Mouse (Mus musculus) erythroblast, embryonic 14.5 days (primary cell): ENCODE data around the gene Ubn1. TPM values are rescaled to one million over a fixed set of nuclear protein-coding genes. Genes with fewer than 3 reads are reported as not detected.

Experiments
- H3K27me3 ChIP-seq: 2 replicates; pipeline ENCODE4 v1.6.1; 2012; ENCODE audit warnings: inconsistent platforms; ENCODE audit not compliant: control insufficient read depth
- H3K36me3 ChIP-seq: 2 replicates; pipeline ENCODE4 v1.6.1; 2012; ENCODE audit warnings: mild to moderate bottlenecking, inconsistent platforms; ENCODE audit not compliant: control insufficient read depth
- H3K4me1 ChIP-seq: 2 replicates; pipeline ENCODE4 v1.6.1; 2012; ENCODE audit warnings: inconsistent platforms; ENCODE audit not compliant: control insufficient read depth
- H3K4me3 ChIP-seq: replicated peaks from 2 replicates; pipeline ENCODE3; 2012; ENCODE audit warnings: moderate library complexity, mild to moderate bottlenecking, inconsistent platforms
- H3K9me3 ChIP-seq: 2 replicates; pipeline ENCODE4 v1.6.1; 2012; ENCODE audit warnings: low read length, inconsistent platforms, mixed read lengths; ENCODE audit not compliant: control insufficient read depth
- GATA1 ChIP-seq: IDR thresholded peaks from 2 replicates; pipeline ENCODE4 v1.6.1; 2012; ENCODE audit warnings: low read length, inconsistent platforms, mixed read lengths
- TAL1 ChIP-seq: IDR thresholded peaks from 3 replicates; pipeline ENCODE4 v1.6.1; 2012; ENCODE audit warnings: low read length, inconsistent platforms, mixed read lengths
- polyA plus RNA-seq: library from polyadenylated mRNA; stranded (reverse); fragments of >175 nt; gene quantifications from 2 replicates; pipeline ENCODE4 v1.2.3, GENCODE M21; 2012

The Ubn1 gene
- polyA plus RNA-seq, 1 experiment, result 1.9 TPM

DNA sequence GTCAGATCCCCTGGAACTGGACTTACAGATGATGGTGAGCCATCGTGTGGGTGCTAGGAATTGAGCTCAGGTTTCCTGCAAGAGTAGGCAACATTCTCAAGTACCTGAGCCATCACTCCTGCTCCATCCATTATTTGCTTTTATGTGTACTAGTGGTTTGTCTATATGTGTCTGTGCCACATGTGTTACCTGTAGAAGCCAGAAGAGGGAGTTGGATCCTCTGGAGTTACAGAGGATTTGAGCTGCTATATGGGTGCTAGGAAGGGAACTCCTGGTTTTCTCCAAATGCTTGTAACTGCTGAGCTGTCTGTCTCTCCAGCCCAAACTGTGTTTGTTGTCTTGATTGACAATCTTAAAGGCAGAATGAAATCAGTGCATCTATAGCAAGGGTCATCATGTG, 8.3 kb downstream of the Ubn1 start:
- Histone ChIP-seq H3K4me1 (peaks cover 3% of the 10 kb centered on the region), H3K4me3 (no peak overlapping the region), H3K9me3 (no peaks in the 10 kb centered on the region), H3K27me3 (no peaks in the 10 kb centered on the region), H3K36me3 (peaks cover 90% of the 10 kb centered on the region)
- TF ChIP-seq TAL1 (no peak), GATA1 (no peak)

- H3K4me3 ChIP-seq, result no peak overlapping the region
- H3K9me3 ChIP-seq, result no peaks in the 10 kb centered on the region
- peaks cover 90% of the 10 kb centered on the region for H3K36me3 ChIP-seq
- no peaks in the 10 kb centered on the region for H3K4me1 ChIP-seq
- no peak for TF ChIP-seq GATA1
- no peak for TF ChIP-seq TAL1
- H3K27me3 ChIP-seq, result no peaks in the 10 kb centered on the region
Measured at GRCm38 (mm10) chr16:5063472-5063871, 13.6 kb downstream of the Ubn1 start.

GRCm38 (mm10) chr16:5070321-5070720, 20.5 kb downstream of the Ubn1 start:
- TF ChIP-seq TAL1 (no peak), GATA1 (no peak)
- no peaks in the 10 kb centered on the region for H3K27me3 ChIP-seq
- no peaks in the 10 kb centered on the region for H3K4me1 ChIP-seq
- H3K4me3 ChIP-seq, result no peak overlapping the region
- no peaks in the 10 kb centered on the region for H3K9me3 ChIP-seq
- peaks cover 96% of the 10 kb centered on the region for H3K36me3 ChIP-seq

DNA sequence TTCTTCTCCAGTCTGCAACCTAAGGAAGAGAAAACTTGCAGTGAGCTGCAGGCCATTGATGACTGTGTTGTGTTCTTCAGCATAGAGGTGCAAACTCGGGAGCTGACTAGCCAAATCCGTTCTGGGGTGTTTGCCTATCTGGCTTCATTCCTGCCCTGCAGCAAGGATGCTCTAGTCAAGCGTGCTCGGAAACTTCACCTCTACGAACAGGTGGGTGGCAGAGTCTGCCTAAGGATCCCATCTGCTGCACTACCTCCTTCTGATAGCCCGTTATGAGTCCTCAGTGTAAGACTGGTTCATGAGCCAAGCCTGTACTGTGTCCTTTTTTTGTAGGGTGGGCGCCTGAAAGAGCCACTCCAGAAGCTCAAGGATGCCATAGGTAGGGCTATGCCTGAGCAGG, 22.1 kb downstream of the Ubn1 start:
- Histone ChIP-seq H3K9me3 (no peaks in the 10 kb centered on the region), H3K4me3 (no peak overlapping the region), H3K27me3 (no peaks in the 10 kb centered on the region), H3K36me3 (peaks cover 96% of the 10 kb centered on the region), H3K4me1 (no peaks in the 10 kb centered on the region)
- TF ChIP-seq TAL1 (no peak), GATA1 (no peak)

- Histone ChIP-seq H3K36me3 (peaks cover 99% of the 10 kb centered on the region), H3K27me3 (no peaks in the 10 kb centered on the region), H3K9me3 (no peaks in the 10 kb centered on the region), H3K4me3 (no peak overlapping the region), H3K4me1 (no peaks in the 10 kb centered on the region)
- no peak for TF ChIP-seq TAL1
- TF ChIP-seq GATA1, result no peak
Measured at GRCm38 (mm10) chr16:5074341-5074740, 24.5 kb downstream of the Ubn1 start.

- H3K4me3 ChIP-seq, result no peak overlapping the region
- H3K9me3 ChIP-seq, result no peaks in the 10 kb centered on the region
- H3K27me3 ChIP-seq, result no peaks in the 10 kb centered on the region
- peaks cover 76% of the 10 kb centered on the region for H3K36me3 ChIP-seq
- no peak for TF ChIP-seq TAL1
- TF ChIP-seq GATA1, result no peak
- no peaks in the 10 kb centered on the region for H3K4me1 ChIP-seq
Measured at GRCm38 (mm10) chr16:5085196-5085595, 35.3 kb downstream of the Ubn1 start.

DNA sequence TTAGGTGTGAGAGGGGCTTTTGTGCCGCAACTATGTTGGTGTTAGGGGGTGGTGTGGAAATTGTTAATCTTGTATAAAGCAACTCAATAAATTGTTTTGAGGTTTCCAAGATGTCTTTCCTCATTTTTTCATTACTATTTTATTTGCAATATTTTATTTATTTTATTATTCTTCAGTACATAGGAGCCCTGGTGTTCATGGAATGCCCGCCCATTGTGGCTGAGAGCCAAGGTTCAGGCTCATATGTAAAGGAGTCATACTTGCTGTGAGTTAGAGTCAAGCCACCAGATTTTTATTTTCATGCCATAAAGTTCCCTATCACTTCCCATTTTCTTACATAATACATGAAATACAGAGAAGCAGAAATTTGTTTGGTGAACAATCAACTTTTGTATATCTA, 36.3 kb downstream of the Ubn1 start:
- no peaks in the 10 kb centered on the region for H3K4me1 ChIP-seq
- H3K36me3 ChIP-seq, result peaks cover 71% of the 10 kb centered on the region
- H3K4me3 ChIP-seq, result no peak overlapping the region
- H3K9me3 ChIP-seq, result no peaks in the 10 kb centered on the region
- TF ChIP-seq TAL1 (no peak), GATA1 (no peak)
- no peaks in the 10 kb centered on the region for H3K27me3 ChIP-seq

DNA sequence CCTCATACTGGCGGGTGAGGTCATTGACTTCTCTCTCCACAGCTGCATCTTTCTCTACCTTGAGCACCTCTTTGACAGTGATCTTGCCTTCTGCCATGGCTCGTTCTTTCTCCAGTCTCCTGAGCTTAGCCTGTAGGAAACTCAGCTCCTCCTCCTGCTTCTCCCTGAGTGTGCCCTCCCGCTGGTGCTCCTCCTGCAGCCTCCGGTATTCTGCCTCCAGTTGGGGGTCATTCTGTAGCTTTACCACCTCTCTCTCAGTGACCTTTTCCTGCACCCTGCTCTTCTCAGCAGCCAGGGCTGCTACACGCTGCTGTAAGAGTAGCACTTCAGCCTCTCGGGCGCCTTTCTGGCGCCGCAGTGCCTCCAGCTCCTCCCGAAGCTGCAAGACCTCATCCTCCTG, 39.2 kb downstream of the Ubn1 start:
- Histone ChIP-seq H3K4me3 (no peak overlapping the region), H3K4me1 (no peaks in the 10 kb centered on the region), H3K36me3 (peaks cover 43% of the 10 kb centered on the region), H3K9me3 (no peaks in the 10 kb centered on the region), H3K27me3 (no peaks in the 10 kb centered on the region)
- TF ChIP-seq GATA1 (no peak), TAL1 (no peak)

DNA sequence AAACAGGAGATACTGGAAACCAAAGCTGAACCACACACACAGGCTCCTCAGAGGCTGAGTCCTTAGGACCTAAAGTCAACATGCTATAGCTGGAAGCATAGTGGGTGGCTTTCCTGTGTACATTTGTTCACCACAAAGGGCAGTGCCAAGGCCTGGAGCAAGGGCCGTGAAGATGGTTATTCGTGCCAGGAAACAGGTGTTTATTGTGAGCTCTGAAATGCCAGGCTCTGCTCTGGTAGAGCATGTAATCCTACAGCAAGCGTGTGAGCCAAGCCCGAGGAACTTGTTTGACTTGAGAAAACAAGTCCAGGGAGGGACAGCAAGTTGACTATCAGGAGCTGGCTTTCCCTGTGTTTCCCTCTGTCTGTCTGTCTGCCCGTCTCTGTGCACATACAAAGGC, 43.4 kb downstream of the Ubn1 start:
- no peak for TF ChIP-seq TAL1
- TF ChIP-seq GATA1, result no peak
- H3K9me3 ChIP-seq, result no peaks in the 10 kb centered on the region
- H3K4me1 ChIP-seq, result no peaks in the 10 kb centered on the region
- no peak overlapping the region for H3K4me3 ChIP-seq
- H3K27me3 ChIP-seq, result no peaks in the 10 kb centered on the region
- peaks cover 1% of the 10 kb centered on the region for H3K36me3 ChIP-seq

- Histone ChIP-seq H3K36me3 (no peaks in the 10 kb centered on the region), H3K27me3 (no peaks in the 10 kb centered on the region), H3K4me1 (no peaks in the 10 kb centered on the region), H3K4me3 (no peak overlapping the region), H3K9me3 (no peaks in the 10 kb centered on the region)
- TF ChIP-seq TAL1, result no peak
- TF ChIP-seq GATA1, result no peak
Measured at GRCm38 (mm10) chr16:5096504-5096903, 46.6 kb downstream of the Ubn1 start.
